Mouse (Mus musculus): Measurements from ENCODE around the gene Aff2.

The Aff2 gene

GRCm38 (mm10) chrX:69360238-69361054, at the start of gene Aff2:
Gene Aff2 (plus strand): TSS chrX:69360294.
- DNase-seq (ENCODE audit: low read depth, low spot score), result peak; percentile 32

GRCm38 (mm10) chrX:69337296-69337695, 22.8 kb upstream of the Aff2 start:
- no peak for DNase-seq (ENCODE audit: low read depth, low spot score)

GRCm38 (mm10) chrX:69355621-69356020, 4.5 kb upstream of the Aff2 start:
- no peak for DNase-seq (ENCODE audit: low read depth, low spot score)

- peak; percentile 0 for DNase-seq (ENCODE audit: low read depth, low spot score)
Observed at GRCm38 (mm10) chrX:69359360-69359759, 734 bp upstream of the Aff2 start.

GRCm38 (mm10) chrX:69359885-69360237, 233 bp upstream of the Aff2 start:
- DNase-seq (ENCODE audit: low read depth, low spot score), result no peak

- peak; percentile 1 for DNase-seq (ENCODE audit: low read depth, low spot score)
Observed at GRCm38 (mm10) chrX:69361055-69361558, 1.0 kb downstream of the Aff2 start.

GRCm38 (mm10) chrX:69364198-69364597, 4.1 kb downstream of the Aff2 start:
- DNase-seq (ENCODE audit: low read depth, low spot score), result no peak

- DNase-seq (ENCODE audit: low read depth, low spot score), result no peak
Observed at GRCm38 (mm10) chrX:69373341-69373740, 13.2 kb downstream of the Aff2 start.

GRCm38 (mm10) chrX:69389738-69390137, 29.6 kb downstream of the Aff2 start:
- DNase-seq (ENCODE audit: low read depth, low spot score), result peak; percentile 12

GRCm38 (mm10) chrX:69415043-69415442, 54.9 kb downstream of the Aff2 start:
- no peak for DNase-seq (ENCODE audit: low read depth, low spot score)

- DNase-seq (ENCODE audit: low read depth, low spot score), result no peak
Observed at GRCm38 (mm10) chrX:69438422-69438821, 78.3 kb downstream of the Aff2 start.

GRCm38 (mm10) chrX:69441937-69442336, 81.8 kb downstream of the Aff2 start:
- DNase-seq (ENCODE audit: low read depth, low spot score), result no peak

GRCm38 (mm10) chrX:69460896-69461295, 100.8 kb downstream of the Aff2 start:
- no peak for DNase-seq (ENCODE audit: low read depth, low spot score)

- no peak for DNase-seq (ENCODE audit: low read depth, low spot score)
Observed at GRCm38 (mm10) chrX:69502061-69502460, 142.0 kb downstream of the Aff2 start.

- no peak for DNase-seq (ENCODE audit: low read depth, low spot score)
Observed at GRCm38 (mm10) chrX:69518040-69518575, 158.0 kb downstream of the Aff2 start.

- no peak for DNase-seq (ENCODE audit: low read depth, low spot score)
Observed at GRCm38 (mm10) chrX:69540811-69541210, 180.7 kb downstream of the Aff2 start.

GRCm38 (mm10) chrX:69579903-69580459, 219.9 kb downstream of the Aff2 start:
- no peak for DNase-seq (ENCODE audit: low read depth, low spot score)

- no peak for DNase-seq (ENCODE audit: low read depth, low spot score)
Observed at GRCm38 (mm10) chrX:69608793-69609192, 248.7 kb downstream of the Aff2 start.

GRCm38 (mm10) chrX:69663038-69663437, 302.9 kb downstream of the Aff2 start:
- DNase-seq (ENCODE audit: low read depth, low spot score), result no peak

GRCm38 (mm10) chrX:69666145-69666677, 306.1 kb downstream of the Aff2 start:
- no peak for DNase-seq (ENCODE audit: low read depth, low spot score)

- DNase-seq (ENCODE audit: low read depth, low spot score), result no peak
Observed at GRCm38 (mm10) chrX:69675691-69676090, 315.6 kb downstream of the Aff2 start.

- no peak for DNase-seq (ENCODE audit: low read depth, low spot score)
Observed at GRCm38 (mm10) chrX:69698840-69699239, 338.7 kb downstream of the Aff2 start.

GRCm38 (mm10) chrX:69738972-69739371, 378.9 kb downstream of the Aff2 start:
- DNase-seq (ENCODE audit: low read depth, low spot score), result no peak
